25 mouse cellular contexts compared by ENCODE assay signal in the genomic region with DNA sequence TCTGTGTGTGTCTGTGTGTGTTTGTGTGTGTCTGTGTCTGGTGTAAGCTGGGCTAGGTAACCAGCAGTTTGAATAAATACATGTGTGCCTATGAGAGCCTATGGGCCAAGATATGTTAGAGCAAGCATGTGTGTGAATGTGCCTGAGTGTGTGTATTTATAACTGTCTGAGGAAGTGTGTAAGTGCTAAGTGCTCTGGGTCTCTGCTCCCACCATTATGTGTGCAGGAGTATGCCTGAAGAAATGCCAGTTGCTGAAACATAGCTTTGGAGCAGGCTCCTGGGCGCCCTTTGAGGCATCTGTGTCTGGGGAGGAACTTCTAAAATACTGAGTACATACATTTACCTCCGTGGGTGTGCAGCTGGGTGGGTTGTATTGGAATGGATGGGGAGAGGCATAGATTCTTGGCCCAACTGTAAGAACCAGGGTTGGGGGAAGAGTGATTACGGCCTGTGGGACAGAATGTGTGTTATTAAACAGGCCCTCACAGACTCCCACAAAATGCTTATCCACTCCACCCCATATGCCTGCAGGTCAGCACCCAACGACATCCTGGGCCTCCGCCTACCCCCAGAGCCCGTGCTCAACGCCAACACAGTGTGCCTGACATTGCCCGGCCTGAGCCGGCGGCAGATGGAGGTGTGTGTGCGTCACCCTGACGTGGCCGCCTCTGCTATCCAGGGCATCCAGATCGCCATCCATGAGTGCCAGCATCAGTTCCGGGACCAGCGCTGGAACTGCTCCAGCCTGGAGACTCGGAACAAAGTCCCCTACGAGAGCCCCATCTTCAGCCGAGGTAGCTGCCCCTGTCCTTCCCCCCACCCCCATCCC. TPM values are rescaled to one million over a fixed set of nuclear protein-coding genes. Genes with fewer than 3 reads are reported as not detected.
DNase-seq lines count a peak whose midpoint lies in the region; ATAC-seq lines count a peak whose summit lies in the region.
"Had no signal": no experiment of that assay in that cellular context is flagged by ENCODE, and none has a peak within 500 bp of the region (broad histone marks: within the 10 kb centered on the region; RNA-seq: fewer than 3 reads in every experiment).

No protein-coding gene starts in this region.

- H3K9me3 ChIP-seq in forebrain, embryonic 11.5 days (ENCODE audit: control insufficient read depth, low read length): no peaks in the 10 kb centered on the region
- H3K9me3 ChIP-seq in forebrain, embryonic 14.5 days (replicated peaks; ENCODE audit: control insufficient read depth, low read length): no peaks in the 10 kb centered on the region
- no peaks in the 10 kb centered on the region for H3K9me3 ChIP-seq in midbrain, embryonic 16.5 days (replicated peaks; ENCODE audit: control insufficient read depth, low read length, poor library complexity, severe bottlenecking)
- H3K9me3 ChIP-seq in midbrain, embryonic 14.5 days (ENCODE audit: control insufficient read depth, low read length): no peaks in the 10 kb centered on the region
- no peaks in the 10 kb centered on the region for H3K9me3 ChIP-seq in embryonic facial prominence, embryonic 15.5 days (replicated peaks)
- no peaks in the 10 kb centered on the region for H3K9me3 ChIP-seq in neural tube, embryonic 11.5 days (ENCODE audit: control insufficient read depth, low read length)
- H3K9me3 ChIP-seq: heart, embryonic 15.5 days; hindbrain, embryonic 15.5 days; liver, embryonic 13.5 days; lung, embryonic 15.5 days; midbrain, embryonic 15.5 days had no signal

- H3K36me3 ChIP-seq in forebrain, embryonic 11.5 days (ENCODE audit: control insufficient read depth, insufficient read depth, low read length): no peaks in the 10 kb centered on the region
- H3K36me3 ChIP-seq in forebrain, embryonic 14.5 days (ENCODE audit: control insufficient read depth, insufficient read depth, low read length): no peaks in the 10 kb centered on the region
- no peaks in the 10 kb centered on the region for H3K36me3 ChIP-seq in midbrain, embryonic 16.5 days (ENCODE audit: control insufficient read depth, insufficient read depth, low read length)
- H3K36me3 ChIP-seq in midbrain, embryonic 14.5 days (ENCODE audit: control insufficient read depth, insufficient read depth, low read length): no peaks in the 10 kb centered on the region
- H3K36me3 ChIP-seq in embryonic facial prominence, embryonic 15.5 days: no peaks in the 10 kb centered on the region
- no peaks in the 10 kb centered on the region for H3K36me3 ChIP-seq in neural tube, embryonic 11.5 days (ENCODE audit: control insufficient read depth, insufficient read depth, low read length)
- H3K36me3 ChIP-seq: heart, embryonic 15.5 days; hindbrain, embryonic 15.5 days; liver, embryonic 13.5 days; lung, embryonic 15.5 days; midbrain, embryonic 15.5 days had no signal

- peak; percentile 55 for DNase-seq in forebrain, embryonic 11.5 days (ENCODE audit: low spot score)
- DNase-seq in forebrain, embryonic 14.5 days (ENCODE audit: low spot score): no peak
- no peak for DNase-seq in midbrain, embryonic 14.5 days
- peak; percentile 12 for DNase-seq in neural tube, embryonic 11.5 days (ENCODE audit: low spot score)
- DNase-seq in natural killer cell, adult 2 months (ENCODE audit: low spot score in 2 of 2): no peak
- DNase-seq: adrenal gland, postnatal 36 days; embryo, embryonic 11 days; gastrocnemius, postnatal 10 days; heart, adult 2 months; kidney, adult 11 months; kidney, postnatal 14 days; liver, embryonic 13.5 days; retina, postnatal 1 day had no signal

- peaks cover 95% of the 10 kb centered on the region for H3K27me3 ChIP-seq in forebrain, embryonic 11.5 days (ENCODE audit: control insufficient read depth, insufficient read depth, low read length)
- H3K27me3 ChIP-seq in forebrain, embryonic 14.5 days (replicated peaks; ENCODE audit: control insufficient read depth, insufficient read depth, low read length): peaks cover 81% of the 10 kb centered on the region
- H3K27me3 ChIP-seq in midbrain, embryonic 16.5 days (ENCODE audit: control insufficient read depth, insufficient read depth, low read depth, low read length): peaks cover 64% of the 10 kb centered on the region
- peaks cover 75% of the 10 kb centered on the region for H3K27me3 ChIP-seq in midbrain, embryonic 14.5 days (ENCODE audit: control insufficient read depth, insufficient read depth, low read length)
- H3K27me3 ChIP-seq in embryonic facial prominence, embryonic 15.5 days: peaks cover 56% of the 10 kb centered on the region
- peaks cover 83% of the 10 kb centered on the region for H3K27me3 ChIP-seq in neural tube, embryonic 11.5 days (ENCODE audit: control insufficient read depth, insufficient read depth, low read length)

- H3K4me2 ChIP-seq in forebrain, embryonic 11.5 days (ENCODE audit: low read depth, low read length, severe bottlenecking): no peak overlapping the region
- H3K4me2 ChIP-seq in forebrain, embryonic 14.5 days (ENCODE audit: low read length): no peak overlapping the region
- H3K4me2 ChIP-seq in midbrain, embryonic 16.5 days (ENCODE audit: low read length): no peak overlapping the region
- no peak overlapping the region for H3K4me2 ChIP-seq in midbrain, embryonic 14.5 days (ENCODE audit: low read length)
- peak overlapping the region; percentile 51; the same call in 1 of the 2 replicates for H3K4me2 ChIP-seq in embryonic facial prominence, embryonic 15.5 days (replicated peaks)
- H3K4me2 ChIP-seq in neural tube, embryonic 11.5 days (ENCODE audit: low read depth): no peak overlapping the region
- H3K4me2 ChIP-seq: liver, embryonic 13.5 days had no signal

- no peak overlapping the region for H3K27ac ChIP-seq in forebrain, embryonic 11.5 days (ENCODE audit: low read depth, low read length)
- H3K27ac ChIP-seq in forebrain, embryonic 14.5 days (ENCODE audit: low read depth, low read length): no peak overlapping the region
- no peak overlapping the region for H3K27ac ChIP-seq in midbrain, embryonic 16.5 days (ENCODE audit: low read length)
- no peak overlapping the region for H3K27ac ChIP-seq in midbrain, embryonic 14.5 days (replicated peaks; ENCODE audit: low read depth, low read length)
- peak overlapping the region; percentile 28; the same call in 1 of the 2 replicates for H3K27ac ChIP-seq in embryonic facial prominence, embryonic 15.5 days (replicated peaks)
- no peak overlapping the region for H3K27ac ChIP-seq in neural tube, embryonic 11.5 days (ENCODE audit: low read depth, low read length)
- H3K27ac ChIP-seq: heart, adult 2 months; heart, embryonic 15.5 days; hindbrain, embryonic 15.5 days; liver, embryonic 13.5 days; lung, embryonic 15.5 days; macrophage; midbrain, embryonic 15.5 days had no signal

- peaks cover 18% of the 10 kb centered on the region; the same call in 1 of the 2 replicates for H3K4me1 ChIP-seq in forebrain, embryonic 11.5 days (replicated peaks; ENCODE audit: control insufficient read depth, insufficient read depth, low read length)
- H3K4me1 ChIP-seq in forebrain, embryonic 14.5 days (ENCODE audit: control insufficient read depth, insufficient read depth, low read length): peaks cover 20% of the 10 kb centered on the region
- H3K4me1 ChIP-seq in midbrain, embryonic 16.5 days (ENCODE audit: control insufficient read depth, insufficient read depth, low read length): peaks cover 26% of the 10 kb centered on the region
- H3K4me1 ChIP-seq in midbrain, embryonic 14.5 days (ENCODE audit: control insufficient read depth, insufficient read depth, low read length): peaks cover 47% of the 10 kb centered on the region
- H3K4me1 ChIP-seq in embryonic facial prominence, embryonic 15.5 days: peaks cover 80% of the 10 kb centered on the region
- H3K4me1 ChIP-seq in neural tube, embryonic 11.5 days (ENCODE audit: control insufficient read depth, insufficient read depth, low read length): peaks cover 20% of the 10 kb centered on the region

- no peak overlapping the region for H3K9ac ChIP-seq in forebrain, embryonic 11.5 days (ENCODE audit: low read length)
- H3K9ac ChIP-seq in forebrain, embryonic 14.5 days (ENCODE audit: low read length): no peak overlapping the region
- 0 out of 2 replicates have a peak overlapping the region, but pooled peaks have one; percentile 6 for H3K9ac ChIP-seq in midbrain, embryonic 16.5 days (ENCODE audit: low read depth, low read length)
- no peak overlapping the region for H3K9ac ChIP-seq in midbrain, embryonic 14.5 days (replicated peaks; ENCODE audit: low read length)
- no peak overlapping the region for H3K9ac ChIP-seq in embryonic facial prominence, embryonic 15.5 days
- no peak overlapping the region for H3K9ac ChIP-seq in neural tube, embryonic 11.5 days (ENCODE audit: low read length)
- H3K9ac ChIP-seq: heart, embryonic 15.5 days; hindbrain, embryonic 15.5 days; liver, embryonic 13.5 days; lung, embryonic 15.5 days; midbrain, embryonic 15.5 days had no signal

- 5% methylated on average over 19 of the region's 19 CpGs for WGBS in forebrain, embryonic 11.5 days
- 7% methylated on average over 19 of the region's 19 CpGs for WGBS in forebrain, embryonic 14.5 days
- 15% methylated on average over 19 of the region's 19 CpGs for WGBS in midbrain, embryonic 16.5 days
- 18% methylated on average over 19 of the region's 19 CpGs for WGBS in midbrain, embryonic 14.5 days
- WGBS in embryonic facial prominence, embryonic 15.5 days: 34% methylated on average over 19 of the region's 19 CpGs
- WGBS in neural tube, embryonic 11.5 days: 7% methylated on average over 19 of the region's 19 CpGs

- H3K4me3 ChIP-seq in forebrain, embryonic 11.5 days (ENCODE audit: low read depth, low read length): no peak overlapping the region
- H3K4me3 ChIP-seq in forebrain, embryonic 14.5 days (ENCODE audit: low read depth, low read length): no peak overlapping the region
- no peak overlapping the region for H3K4me3 ChIP-seq in midbrain, embryonic 16.5 days (ENCODE audit: low read depth, low read length)
- H3K4me3 ChIP-seq in midbrain, embryonic 14.5 days (replicated peaks; ENCODE audit: low read depth, low read length): no peak overlapping the region
- H3K4me3 ChIP-seq in embryonic facial prominence, embryonic 15.5 days (replicated peaks): peak overlapping the region; percentile 44
- H3K4me3 ChIP-seq in neural tube, embryonic 11.5 days (ENCODE audit: low read depth, low read length): no peak overlapping the region
- H3K4me3 ChIP-seq: erythroblast, embryonic 14.5 days; heart, adult 2 months; liver, embryonic 13.5 days had no signal

- ATAC-seq in forebrain, embryonic 11.5 days (replicated peaks; ENCODE audit: low FRiP score): no peak
- no peak for ATAC-seq in forebrain, embryonic 14.5 days
- no peak for ATAC-seq in midbrain, embryonic 16.5 days
- ATAC-seq in midbrain, embryonic 14.5 days (ENCODE audit: low FRiP score, low TSS enrichment): no peak
- no peak for ATAC-seq in embryonic facial prominence, embryonic 15.5 days (ENCODE audit: insufficient number of reproducible peaks, low FRiP score, low TSS enrichment, low read depth)
- no peak for ATAC-seq in neural tube, embryonic 11.5 days (ENCODE audit: insufficient read depth, low FRiP score, low TSS enrichment)
- ATAC-seq in granulocyte monocyte progenitor cell, adult 5-6 weeks (replicated peaks; ENCODE audit: poor library complexity, severe bottlenecking): no peak
- ATAC-seq: forebrain, embryonic 16.5 days; midbrain, embryonic 15.5 days had no signal

RNA-seq across cellular contexts. Expression of a gene that starts 1.7 kb away (rescaled TPM):
- 1.5 and 2.4 TPM in 2 replicates for polyA plus RNA-seq in forebrain, embryonic 11.5 days (2014; fragmentation: Nextera tagmentation; extraction: Ambion mirVana)
- polyA plus RNA-seq in forebrain, embryonic 14.5 days (2014; fragmentation: Nextera tagmentation; extraction: Ambion mirVana): 0.56 and 0.69 TPM in 2 replicates
- polyA plus RNA-seq in midbrain, embryonic 16.5 days (2015; fragmentation: Nextera tagmentation; extraction: Ambion mirVana): 0.10 and 0.47 TPM in 2 replicates
- 0.11 and 0.36 TPM in 2 replicates for polyA plus RNA-seq in midbrain, embryonic 14.5 days (2014; fragmentation: Nextera tagmentation; extraction: Ambion mirVana)
- 13.3 and 16.3 TPM in 2 replicates for polyA plus RNA-seq in embryonic facial prominence, embryonic 15.5 days (2015; fragmentation: Nextera tagmentation; extraction: Ambion mirVana)
- 1.7 and 2.4 TPM in 2 replicates for polyA plus RNA-seq in neural tube, embryonic 11.5 days (2014; fragmentation: Nextera tagmentation; extraction: Ambion mirVana)
- not detected in 2 replicates for total RNA-seq in granulocyte monocyte progenitor cell, adult 5-6 weeks (2014; fragmentation: Nextera tagmentation)
- not detected in 2 replicates for total RNA-seq in granulocyte monocyte progenitor cell, adult 5-6 weeks (2017)
- total RNA-seq: heart, adult 2 months; neutrophil, adult 5-6 weeks had no signal
- polyA plus RNA-seq: heart, adult 2 months; heart, embryonic 15.5 days; liver, embryonic 13.5 days; macrophage had no signal

RNA-seq across cellular contexts. Expression of a gene that starts 21.4 kb away (rescaled TPM):
- 7.0 and 8.5 TPM in 2 replicates for polyA plus RNA-seq in forebrain, embryonic 11.5 days (2014; fragmentation: Nextera tagmentation; extraction: Ambion mirVana)
- polyA plus RNA-seq in forebrain, embryonic 14.5 days (2014; fragmentation: Nextera tagmentation; extraction: Ambion mirVana): 1.3 and 3.6 TPM in 2 replicates
- polyA plus RNA-seq in midbrain, embryonic 16.5 days (2015; fragmentation: Nextera tagmentation; extraction: Ambion mirVana): 3.6 and 4.2 TPM in 2 replicates
- 2.7 TPM in 1 of 2 replicates, not detected in the other for polyA plus RNA-seq in midbrain, embryonic 14.5 days (2014; fragmentation: Nextera tagmentation; extraction: Ambion mirVana)
- 37.6 and 40.1 TPM in 2 replicates for polyA plus RNA-seq in embryonic facial prominence, embryonic 15.5 days (2015; fragmentation: Nextera tagmentation; extraction: Ambion mirVana)
- 14.5 and 14.6 TPM in 2 replicates for polyA plus RNA-seq in neural tube, embryonic 11.5 days (2014; fragmentation: Nextera tagmentation; extraction: Ambion mirVana)
- total RNA-seq in granulocyte monocyte progenitor cell, adult 5-6 weeks (2014; fragmentation: Nextera tagmentation): not detected in 2 replicates
- total RNA-seq in granulocyte monocyte progenitor cell, adult 5-6 weeks (2017): 0.21 and 1.2 TPM in 2 replicates
- total RNA-seq: neutrophil, adult 5-6 weeks had no signal
- polyA plus RNA-seq: erythroblast, embryonic 14.5 days; macrophage had no signal

RNA-seq across cellular contexts. Expression of a gene that starts 44.0 kb away (rescaled TPM):
- 0.39 TPM in 1 of 2 replicates, not detected in the other for polyA plus RNA-seq in forebrain, embryonic 11.5 days (2014; fragmentation: Nextera tagmentation; extraction: Ambion mirVana)
- polyA plus RNA-seq in forebrain, embryonic 14.5 days (2014; fragmentation: Nextera tagmentation; extraction: Ambion mirVana): not detected in 2 replicates
- polyA plus RNA-seq in midbrain, embryonic 16.5 days (2015; fragmentation: Nextera tagmentation; extraction: Ambion mirVana): not detected in 2 replicates
- not detected in 2 replicates for polyA plus RNA-seq in midbrain, embryonic 14.5 days (2014; fragmentation: Nextera tagmentation; extraction: Ambion mirVana)
- polyA plus RNA-seq in embryonic facial prominence, embryonic 15.5 days (2015; fragmentation: Nextera tagmentation; extraction: Ambion mirVana): 5.7 and 7.5 TPM in 2 replicates
- polyA plus RNA-seq in neural tube, embryonic 11.5 days (2014; fragmentation: Nextera tagmentation; extraction: Ambion mirVana): 0.16 TPM in 1 of 2 replicates, not detected in the other
- total RNA-seq in granulocyte monocyte progenitor cell, adult 5-6 weeks (2014; fragmentation: Nextera tagmentation): not detected in 2 replicates
- total RNA-seq in granulocyte monocyte progenitor cell, adult 5-6 weeks (2017): not detected in 2 replicates
- total RNA-seq: left cerebral cortex, postnatal 10 days had no signal
- polyA plus RNA-seq: erythroblast, embryonic 14.5 days; forebrain, embryonic 16.5 days; hindbrain, embryonic 15.5 days; macrophage; midbrain, embryonic 15.5 days had no signal

Comparison
In these comparisons a context has a peak if more than half of its experiments do, and no peak if none do; other contexts are left out.
1. DNase-seq: peak in forebrain, embryonic 11.5 days (single experiment) and neural tube, embryonic 11.5 days (single experiment); none in forebrain, embryonic 14.5 days (single experiment), midbrain, embryonic 14.5 days (single experiment) and natural killer cell, adult 2 months (0 of 2).